Mouse (Mus musculus) Patski (cell line): ENCODE measurements around the gene Tex36. TPM values are rescaled to one million over a fixed set of nuclear protein-coding genes. Genes with fewer than 3 reads are reported as not detected.

Source experiments
- ATAC-seq: fragments of 100-300 bp; one replicate; pipeline ENCODE4 v1.8.0; 2021
- CTCF ChIA-PET: fragments of 350-600 bp; sonication (Branson Sonifier 250); formaldehyde crosslinking; loops from one replicate; lab custom pipeline; 2022; ENCODE audit warnings: inconsistent platforms; lab: Charles Lee
- POLR2A ChIA-PET: fragments of 350-600 bp; sonication (Branson Sonifier 250); formaldehyde crosslinking; loops from one replicate; lab custom pipeline; 2022; ENCODE audit warnings: antibody characterized with exemption, inconsistent platforms; lab: Charles Lee
- DNase-seq: peaks from one replicate; pipeline ENCODE4 v3.0.0-alpha.2; 2011; ENCODE audit warnings: low read depth, low spot score
- H3K27me3 ChIP-seq: fragments of 371-371 bp; one replicate; pipeline ENCODE4 v1.5.1; 2021
- CTCF ChIP-seq: fragments of 100-300 bp; IDR thresholded peaks from one replicate; pipeline ENCODE4 v1.5.1; 2021
- in situ Hi-C: fragments of 300-500 bp; cut with MboI; formaldehyde crosslinking; loops from 3 replicates; pipeline ENCODE4 v1.11.1; 2018; ENCODE audit warnings: low pct_unique_long_range_greater_than_20kb, mixed read lengths
- polyA plus RNA-seq: library from polyadenylated mRNA; unstranded; gene quantifications from one replicate; pipeline ENCODE4 v1.2.3, GENCODE M21; 2021

Gene Tex36
- polyA plus RNA-seq, 1 experiment from 2014 or later: not detected

GRCm38 (mm10) chr7:133563175-133563824, 38.7 kb downstream of the Tex36 start:
- peaks cover 3% of the 10 kb centered on the region for H3K27me3 ChIP-seq
- no peak for DNase-seq
- ATAC-seq: no peak
- ChIA-PET POLR2A (no interaction called here), CTCF (no interaction called here)
- TF ChIP-seq CTCF: no peak
- in situ Hi-C loops: no loop called here

DNA sequence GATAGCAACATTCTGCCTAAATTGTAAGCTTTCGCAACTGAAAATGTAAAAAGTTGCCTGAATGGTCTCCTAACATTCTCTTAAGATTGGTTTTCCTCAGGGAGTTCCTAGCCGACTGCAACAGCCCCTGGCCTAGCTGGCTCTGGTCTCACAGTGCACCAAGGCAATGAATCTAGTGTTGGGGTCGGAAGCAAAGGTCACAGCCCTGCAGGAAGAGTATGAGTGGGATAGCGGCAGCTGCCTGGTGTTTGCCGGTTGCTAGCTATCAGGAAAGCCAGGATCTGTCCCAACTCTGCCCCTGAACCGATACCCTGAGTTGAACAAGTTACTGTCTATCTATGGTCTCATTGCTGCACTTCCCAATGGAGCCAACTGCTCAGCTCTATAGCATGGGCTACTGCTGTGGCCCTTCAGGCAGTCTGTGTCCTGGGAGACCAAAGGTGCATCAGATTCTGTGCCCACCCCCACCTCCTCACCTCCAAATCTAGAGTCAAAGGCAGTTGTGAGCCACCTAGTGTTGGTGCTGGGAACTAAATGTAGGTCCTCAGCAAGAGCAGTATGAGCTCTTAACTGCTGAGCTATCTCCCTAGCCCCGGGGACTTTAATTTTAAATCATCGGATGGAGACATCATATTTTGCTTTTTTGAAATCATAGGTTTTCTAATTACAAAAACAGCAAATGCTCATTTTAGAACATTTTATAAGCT, 46.0 kb downstream of the Tex36 start:
- H3K27me3 ChIP-seq: no peaks in the 10 kb centered on the region
- DNase-seq (no peak), ATAC-seq (no peak)
- in situ Hi-C loops: no loop called here
- CTCF ChIA-PET: interaction anchor here (0.6 to 1.2 kb wide), 2 partner anchors 11 to 352 kb away, joined by 3 to 5 read pairs; no protein-coding TSS in a partner anchor
- POLR2A ChIA-PET: no interaction called here
- TF ChIP-seq CTCF: peak; percentile 50

DNA sequence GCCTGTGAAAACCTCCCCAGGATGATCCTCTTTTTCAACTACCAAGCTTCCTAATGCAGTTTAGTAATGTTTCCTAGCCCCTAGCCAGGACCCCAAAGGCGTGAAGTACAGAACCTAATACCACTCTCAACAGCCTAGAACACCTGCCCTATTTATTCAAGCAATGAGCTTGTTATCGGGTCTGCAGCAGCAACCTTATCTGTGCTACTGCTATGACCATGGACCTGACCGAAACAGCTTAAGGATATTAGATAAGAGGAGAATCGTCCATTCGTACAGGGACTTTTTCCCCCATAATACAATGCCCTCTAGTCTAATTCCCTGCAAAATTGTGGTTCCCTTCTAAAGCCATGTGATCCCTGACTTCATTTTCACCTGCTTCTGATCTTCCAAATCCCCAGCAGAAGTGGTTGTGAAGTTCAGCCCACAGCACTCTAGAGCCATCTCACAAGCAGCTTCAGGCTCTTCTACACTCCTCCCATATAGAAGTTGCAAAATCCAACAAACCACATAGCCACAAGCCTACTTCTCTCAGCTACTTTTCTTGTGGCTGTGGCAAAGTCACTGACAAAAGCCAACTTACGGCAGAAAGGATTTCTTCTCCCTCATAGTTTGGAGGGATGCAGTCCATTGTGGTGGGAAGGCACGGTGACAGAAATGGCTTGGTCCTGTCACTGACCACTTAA, 49.5 kb downstream of the Tex36 start:
- no peak for DNase-seq
- POLR2A ChIA-PET: no interaction called here
- no peaks in the 10 kb centered on the region for H3K27me3 ChIP-seq
- in situ Hi-C loops: no loop called here
- CTCF ChIA-PET: interaction anchor here (1.2 kb wide), 1 partner anchor 14 kb away, joined by 3 read pairs; no protein-coding TSS in a partner anchor
- no peak for TF ChIP-seq CTCF
- ATAC-seq: no peak

DNA sequence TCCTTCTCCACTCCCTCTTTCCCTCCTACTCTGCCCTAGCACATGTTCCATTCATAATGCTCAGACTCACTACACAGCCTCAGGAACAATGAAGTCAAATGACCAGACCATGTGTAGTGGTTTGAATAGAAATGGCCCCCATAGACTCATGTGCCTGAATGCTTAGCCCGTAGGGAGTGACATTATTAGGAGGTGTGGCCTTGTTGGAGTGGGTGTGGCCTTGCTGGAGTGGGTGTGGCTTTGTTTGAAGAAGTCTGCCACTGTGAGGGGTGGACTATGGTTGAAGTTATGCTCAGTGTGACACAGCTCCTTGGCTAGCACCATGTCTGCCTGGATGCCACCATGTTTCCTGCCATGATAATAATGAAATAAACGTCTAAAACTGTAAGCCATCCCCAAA, 51.0 kb downstream of the Tex36 start:
- ChIA-PET POLR2A (no interaction called here), CTCF (no interaction called here)
- ATAC-seq (no peak), DNase-seq (no peak)
- TF ChIP-seq CTCF: no peak
- H3K27me3 ChIP-seq: no peaks in the 10 kb centered on the region
- in situ Hi-C loops: no loop called here

- in situ Hi-C loops: no loop called here
- ChIA-PET CTCF (no interaction called here), POLR2A (no interaction called here)
- H3K27me3 ChIP-seq: no peaks in the 10 kb centered on the region
- DNase-seq (no peak), ATAC-seq (no peak)
- no peak for TF ChIP-seq CTCF
These were observed 53.5 kb downstream of the Tex36 start for GRCm38 (mm10) chr7:133548434-133548833.

DNA sequence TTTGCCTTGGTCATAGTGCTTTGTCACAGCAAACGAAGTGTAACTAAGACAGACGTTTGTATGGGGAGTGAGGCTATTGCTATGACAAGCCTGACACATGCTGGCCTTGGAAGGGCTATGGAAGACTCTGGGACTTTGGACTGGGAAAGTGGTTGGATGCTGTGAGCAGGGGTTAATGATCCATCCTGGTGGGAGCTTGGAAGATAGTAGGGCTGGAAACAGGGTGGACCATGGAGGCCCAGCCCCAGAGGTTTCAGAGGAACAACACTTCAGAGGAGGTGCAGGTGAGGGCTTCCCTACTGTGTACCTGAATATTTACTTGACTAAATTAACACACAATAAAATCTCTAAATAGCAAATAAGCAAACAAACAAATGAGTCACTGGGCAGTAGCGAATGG, 56.3 kb downstream of the Tex36 start:
- POLR2A ChIA-PET: no interaction called here
- peaks cover 3% of the 10 kb centered on the region for H3K27me3 ChIP-seq
- CTCF ChIA-PET: interaction anchor here (1.7 kb wide), 1 partner anchor 10 kb away, joined by 5 read pairs; no protein-coding TSS in a partner anchor
- DNase-seq (no peak), ATAC-seq (no peak)
- in situ Hi-C loops: no loop called here
- no peak for TF ChIP-seq CTCF

- in situ Hi-C loops: no loop called here
- ATAC-seq (no peak), DNase-seq (no peak)
- peaks cover 3% of the 10 kb centered on the region for H3K27me3 ChIP-seq
- ChIA-PET CTCF (interaction anchor here (1.7 kb wide), 1 partner anchor 11 kb away, joined by 5 read pairs; no protein-coding TSS in a partner anchor), POLR2A (interaction anchor here (0.6 kb wide), 1 partner anchor 541 kb away, joined by 3 read pairs; no protein-coding TSS in a partner anchor)
- no peak for TF ChIP-seq CTCF
These were observed 57.0 kb downstream of the Tex36 start for GRCm38 (mm10) chr7:133544966-133545365.

- CTCF ChIA-PET: no interaction called here
- H3K27me3 ChIP-seq: peaks cover 3% of the 10 kb centered on the region
- DNase-seq (no peak), ATAC-seq (no peak)
- POLR2A ChIA-PET: no interaction called here
- TF ChIP-seq CTCF: no peak
- in situ Hi-C loops: no loop called here
These were observed 58.8 kb downstream of the Tex36 start for GRCm38 (mm10) chr7:133543131-133543530.

DNA sequence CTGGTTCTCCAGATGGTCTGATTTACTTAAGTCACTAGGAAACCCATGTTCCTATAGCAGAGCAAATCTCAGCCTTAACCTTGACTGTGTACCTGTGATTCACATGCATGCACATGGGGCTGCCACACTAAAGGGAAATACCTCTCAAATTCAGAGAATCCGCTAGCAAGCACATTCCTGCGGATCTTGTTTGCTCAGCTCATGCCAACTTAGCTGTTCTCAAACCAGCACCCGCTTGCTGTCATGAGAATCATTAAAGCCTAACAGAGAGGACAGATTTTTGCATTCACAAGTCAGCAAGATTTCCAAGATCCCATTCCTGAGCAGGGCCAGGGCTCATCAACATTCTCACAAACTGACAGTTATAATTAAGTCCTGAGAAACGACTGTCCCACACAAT, 64.6 kb downstream of the Tex36 start:
- ATAC-seq (no peak), DNase-seq (no peak)
- no peak for TF ChIP-seq CTCF
- CTCF ChIA-PET: interaction anchor here (1.0 kb wide), 1 partner anchor 9 kb away, joined by 3 read pairs; no protein-coding TSS in a partner anchor
- POLR2A ChIA-PET: interaction anchor here (0.5 kb wide), 1 partner anchor 129 kb away, joined by 3 read pairs; no protein-coding TSS in a partner anchor
- H3K27me3 ChIP-seq: peaks cover 3% of the 10 kb centered on the region
- in situ Hi-C loops: no loop called here

Other genes starting within 250 kb of the Tex36 start
- gene Edrf1, start 35.4 kb upstream of the Tex36 start, polyA plus RNA-seq: 24.1 TPM
- gene Mmp21, start 77.9 kb upstream of the Tex36 start, polyA plus RNA-seq: not detected
- 62.9 TPM for gene Bccip, start 107.2 kb upstream of the Tex36 start, polyA plus RNA-seq
- 24.1 TPM for gene Uros, start 107.9 kb upstream of the Tex36 start, polyA plus RNA-seq
- gene Fank1, start 174.7 kb upstream of the Tex36 start, polyA plus RNA-seq: 2.4 TPM
- gene Dhx32, start 180.6 kb upstream of the Tex36 start, polyA plus RNA-seq: 45.6 TPM